Mouse (Mus musculus): ENCODE measurements around the gene Lrrc4b.

DNA sequence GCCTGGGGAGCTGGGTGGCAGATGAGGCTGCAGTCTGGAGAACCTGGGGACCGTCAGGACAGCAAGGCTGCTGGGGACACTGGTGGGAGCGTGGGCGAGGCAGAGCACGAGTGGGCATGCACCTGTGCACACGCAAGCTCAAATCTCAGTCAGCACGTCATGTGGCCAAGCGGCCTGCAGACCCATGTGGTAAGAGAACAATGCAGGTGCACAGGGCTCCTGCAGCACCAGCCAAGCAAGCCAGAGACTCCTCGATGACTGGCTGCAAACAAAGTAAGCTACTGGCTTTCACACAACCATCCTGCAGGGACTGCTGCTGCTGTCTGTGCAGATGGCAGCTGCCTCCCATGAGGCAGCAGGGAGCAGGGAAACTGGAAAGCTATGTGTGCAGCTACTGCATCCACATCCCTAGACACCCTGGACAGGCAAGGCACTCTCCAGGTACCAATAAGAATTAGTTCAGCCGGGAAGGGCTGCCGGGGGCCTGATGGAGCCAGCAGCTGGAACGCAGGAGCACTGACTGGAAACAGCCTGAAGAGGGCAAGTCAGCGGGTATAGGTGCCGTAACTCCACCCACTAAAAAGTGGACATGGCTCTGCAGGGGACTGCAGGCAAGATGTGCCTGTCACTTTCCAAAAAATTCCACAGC lies 58.2 kb downstream of the Lrrc4b start:
- TF ChIP-seq CTCF (IDR thresholded peaks at IDR 0.05; ENCODE audit: borderline replicate concordance, extremely low read depth, insufficient read depth, insufficient read length) (no peak), POLR2A (IDR thresholded peaks at IDR 0.05; ENCODE audit: borderline replicate concordance, extremely low read depth, insufficient read depth, insufficient read length, poor library complexity, severe bottlenecking) (no peak)
